Mouse (Mus musculus): ENCODE measurements at regions not wholly inside any gene's neighbourhood (a gene's known extent, or its start where the extent isn't known, plus 50 kb on each side); places are given as distances from the start of the nearest gene placed in this dataset.

DNA sequence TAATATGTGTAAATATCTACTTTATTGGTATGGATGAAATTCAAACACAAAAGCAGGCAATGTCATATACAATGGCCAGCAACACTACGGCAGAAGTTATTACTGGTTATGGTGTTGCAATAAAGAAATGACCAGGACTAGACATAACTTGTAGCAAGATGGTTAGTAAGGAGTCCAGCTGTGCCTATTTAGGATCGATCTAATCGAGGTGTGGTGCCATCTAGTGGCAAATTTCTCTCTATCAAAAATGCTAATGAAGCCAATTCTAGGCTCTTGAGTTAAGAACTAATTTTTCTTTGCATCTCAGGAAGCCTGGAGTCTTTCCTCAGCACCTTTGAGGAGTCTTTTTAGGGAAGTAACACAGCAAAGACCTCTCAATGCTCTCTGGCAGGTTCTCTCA lies 223.2 kb downstream of the Rassf9 start:
- Histone ChIP-seq H3K36me3 (ENCODE audit: insufficient read depth, low read length) (no peaks in the 10 kb centered on the region), H3K27ac (ENCODE audit: low read length) (no peak overlapping the region), H3K4me1 (ENCODE audit: insufficient read depth, low read length) (no peaks in the 10 kb centered on the region), H3K4me3 (ENCODE audit: low read length) (no peak overlapping the region), H3K9me3 (ENCODE audit: low read length) (no peaks in the 10 kb centered on the region), H3K4me2 (replicated peaks; ENCODE audit: low read depth, low read length) (no peak overlapping the region), H3K9ac (replicated peaks; ENCODE audit: low read length) (no peak overlapping the region), H3K27me3 (ENCODE audit: insufficient read depth, low read length) (no peaks in the 10 kb centered on the region)
- ATAC-seq (ENCODE audit: low FRiP score, low TSS enrichment) = no peak
- WGBS = 35% methylated on average over 3 of the region's 3 CpGs

DNA sequence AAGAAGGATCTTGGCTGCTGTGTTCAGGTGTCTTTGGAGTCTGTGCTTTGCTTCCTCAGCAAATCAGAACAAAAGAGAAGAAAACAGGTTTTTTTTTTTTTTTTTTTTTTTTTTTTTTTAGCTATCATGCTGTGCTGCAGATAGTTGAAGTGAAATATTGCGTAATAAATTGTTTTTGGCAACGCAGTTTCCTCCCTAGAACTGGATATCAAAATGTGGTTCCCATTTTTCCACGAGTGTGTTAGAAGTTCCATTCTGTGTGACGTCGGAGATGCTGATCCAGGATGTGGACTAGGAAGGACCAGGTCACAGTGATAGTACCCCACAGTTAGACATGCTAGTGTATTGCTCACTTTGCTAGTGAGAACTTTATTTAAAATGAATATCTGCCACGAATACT lies 220.4 kb downstream of the Rassf9 start:
- WGBS = 57% methylated on average over 6 of the region's 6 CpGs
- no peaks in the 10 kb centered on the region for H3K4me1 ChIP-seq (ENCODE audit: insufficient read depth, low read length)
- ATAC-seq (ENCODE audit: low FRiP score, low TSS enrichment) = no peak

DNA sequence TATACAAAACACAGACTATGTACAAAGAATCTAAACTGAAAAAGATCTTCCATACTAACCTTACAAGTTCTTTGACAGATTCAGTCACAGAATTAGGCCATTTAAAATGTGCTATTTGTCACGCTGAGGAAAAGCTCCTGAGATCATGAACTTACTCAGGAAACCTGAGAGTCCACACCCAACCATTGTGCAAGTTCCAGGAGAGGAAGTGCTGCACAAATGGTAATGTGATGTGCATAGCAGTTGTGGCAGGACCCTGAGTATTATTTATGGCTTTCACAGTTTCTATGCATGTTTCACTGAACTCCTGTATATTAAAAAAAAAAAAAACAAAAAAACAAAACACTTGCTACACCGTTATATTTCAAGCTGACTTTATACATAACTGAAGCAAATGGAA lies 200.2 kb downstream of the Rassf9 start:
- no peaks in the 10 kb centered on the region for H3K27me3 ChIP-seq (ENCODE audit: insufficient read depth, low read length)
- no peak overlapping the region for H3K4me2 ChIP-seq (replicated peaks; ENCODE audit: low read depth, low read length)
- 43% methylated on average over 2 of the region's 2 CpGs for WGBS
- no peaks in the 10 kb centered on the region for H3K9me3 ChIP-seq (ENCODE audit: low read length)
- H3K9ac ChIP-seq (replicated peaks; ENCODE audit: low read length) = no peak overlapping the region
- H3K36me3 ChIP-seq (ENCODE audit: insufficient read depth, low read length) = no peaks in the 10 kb centered on the region
- no peaks in the 10 kb centered on the region for H3K4me1 ChIP-seq (ENCODE audit: insufficient read depth, low read length)
- no peak overlapping the region for H3K27ac ChIP-seq (ENCODE audit: low read length)
- peak; percentile 51; the same call in 1 of the 2 replicates for ATAC-seq (ENCODE audit: low FRiP score, low TSS enrichment)
- no peak overlapping the region for H3K4me3 ChIP-seq (ENCODE audit: low read length)

More for the DNA sequence above, 220.4 kb downstream of the Rassf9 start:
- H3K9ac ChIP-seq (replicated peaks; ENCODE audit: low read length) = no peak overlapping the region
- H3K9me3 ChIP-seq (ENCODE audit: low read length) = no peaks in the 10 kb centered on the region
- H3K4me3 ChIP-seq (ENCODE audit: low read length) = no peak overlapping the region
- H3K27ac ChIP-seq (ENCODE audit: low read length) = no peak overlapping the region
- H3K36me3 ChIP-seq (ENCODE audit: insufficient read depth, low read length) = no peaks in the 10 kb centered on the region
- no peaks in the 10 kb centered on the region for H3K27me3 ChIP-seq (ENCODE audit: insufficient read depth, low read length)
- no peak overlapping the region for H3K4me2 ChIP-seq (replicated peaks; ENCODE audit: low read depth, low read length)

DNA sequence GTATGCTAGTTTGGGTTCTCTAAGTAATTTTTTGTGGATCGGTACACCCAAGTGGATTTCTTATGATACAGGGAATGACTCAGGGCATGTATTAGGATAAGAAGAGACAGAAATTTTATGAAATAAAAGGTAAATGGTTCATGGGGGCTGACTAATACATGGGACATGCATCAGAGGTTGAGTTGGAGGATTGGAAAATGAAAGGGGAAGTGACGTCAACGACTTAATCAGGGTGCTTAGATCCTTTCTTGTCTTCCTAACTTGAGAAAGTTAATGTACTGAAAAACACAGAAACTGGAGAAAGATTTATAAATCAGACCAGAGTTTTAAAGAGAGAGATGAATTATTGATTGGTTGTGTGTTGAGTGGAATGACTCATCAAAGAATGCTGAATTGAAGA lies 193.8 kb downstream of the Rassf9 start:
- Histone ChIP-seq H3K27ac (ENCODE audit: low read length) (no peak overlapping the region), H3K4me3 (ENCODE audit: low read length) (no peak overlapping the region), H3K36me3 (ENCODE audit: insufficient read depth, low read length) (no peaks in the 10 kb centered on the region), H3K9me3 (ENCODE audit: low read length) (no peaks in the 10 kb centered on the region), H3K4me2 (replicated peaks; ENCODE audit: low read depth, low read length) (no peak overlapping the region), H3K4me1 (ENCODE audit: insufficient read depth, low read length) (no peaks in the 10 kb centered on the region), H3K9ac (replicated peaks; ENCODE audit: low read length) (no peak overlapping the region), H3K27me3 (ENCODE audit: insufficient read depth, low read length) (no peaks in the 10 kb centered on the region)
- 82% methylated on average over 3 of the region's 3 CpGs for WGBS
- no peak for ATAC-seq (ENCODE audit: low FRiP score, low TSS enrichment)

DNA sequence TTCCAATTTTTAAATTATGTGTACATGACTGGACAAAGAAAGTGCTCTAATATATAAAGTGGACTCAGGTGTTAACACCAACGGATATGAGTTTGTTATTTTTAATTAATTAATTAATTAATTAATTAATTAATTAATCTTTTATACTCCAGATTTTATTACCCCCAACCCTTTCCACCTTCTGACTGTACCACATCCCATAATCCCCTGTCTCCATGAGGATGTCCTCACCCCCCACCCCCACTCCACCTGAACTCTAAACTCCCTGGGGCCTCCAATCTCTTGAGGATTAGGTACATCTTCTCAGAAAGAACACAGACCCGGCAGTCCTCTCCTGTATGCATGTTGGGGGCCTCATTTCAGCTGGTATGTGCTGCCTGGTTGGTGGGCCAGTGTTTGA lies 182.8 kb downstream of the Rassf9 start:
- Histone ChIP-seq H3K4me2 (replicated peaks; ENCODE audit: low read depth, low read length) (no peak overlapping the region), H3K27me3 (ENCODE audit: insufficient read depth, low read length) (no peaks in the 10 kb centered on the region), H3K36me3 (ENCODE audit: insufficient read depth, low read length) (no peaks in the 10 kb centered on the region), H3K27ac (ENCODE audit: low read length) (no peak overlapping the region), H3K9me3 (ENCODE audit: low read length) (no peaks in the 10 kb centered on the region), H3K9ac (replicated peaks; ENCODE audit: low read length) (no peak overlapping the region), H3K4me1 (ENCODE audit: insufficient read depth, low read length) (no peaks in the 10 kb centered on the region), H3K4me3 (ENCODE audit: low read length) (no peak overlapping the region)
- ATAC-seq (ENCODE audit: low FRiP score, low TSS enrichment) = no peak
- WGBS = 90% methylated on average over 2 of the region's 2 CpGs

DNA sequence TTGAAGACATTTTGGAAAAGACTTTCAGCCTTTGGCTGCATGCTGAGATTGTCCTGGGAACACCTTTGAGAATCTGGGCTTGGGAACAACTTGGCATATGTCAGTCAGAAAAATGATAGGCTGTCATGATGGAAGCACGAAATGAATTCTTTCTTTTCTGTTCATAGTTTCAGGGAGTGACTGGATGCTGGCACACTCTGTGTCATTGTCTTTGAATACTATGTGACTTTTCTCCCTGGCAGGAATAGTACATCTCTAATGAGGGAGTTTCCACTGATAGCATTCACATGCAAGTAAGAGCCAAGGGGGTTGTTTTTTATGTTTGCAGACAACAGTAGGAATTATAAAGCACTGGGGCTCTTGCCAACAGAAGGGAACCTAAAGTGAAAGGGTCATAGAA lies 177.9 kb downstream of the Rassf9 start:
- H3K4me3 ChIP-seq (ENCODE audit: low read length) = no peak overlapping the region
- H3K9ac ChIP-seq (replicated peaks; ENCODE audit: low read length) = no peak overlapping the region
- no peaks in the 10 kb centered on the region for H3K36me3 ChIP-seq (ENCODE audit: insufficient read depth, low read length)
- no peak overlapping the region for H3K27ac ChIP-seq (ENCODE audit: low read length)
- no peaks in the 10 kb centered on the region for H3K9me3 ChIP-seq (ENCODE audit: low read length)
- 65% methylated on average over 1 of the region's 1 CpGs for WGBS
- H3K4me1 ChIP-seq (ENCODE audit: insufficient read depth, low read length) = 0 out of 2 replicates have a peak, but pooled peaks cover 3% of the 10 kb centered on the region
- no peak overlapping the region for H3K4me2 ChIP-seq (replicated peaks; ENCODE audit: low read depth, low read length)
- ATAC-seq (ENCODE audit: low FRiP score, low TSS enrichment) = no peak
- no peaks in the 10 kb centered on the region for H3K27me3 ChIP-seq (ENCODE audit: insufficient read depth, low read length)

DNA sequence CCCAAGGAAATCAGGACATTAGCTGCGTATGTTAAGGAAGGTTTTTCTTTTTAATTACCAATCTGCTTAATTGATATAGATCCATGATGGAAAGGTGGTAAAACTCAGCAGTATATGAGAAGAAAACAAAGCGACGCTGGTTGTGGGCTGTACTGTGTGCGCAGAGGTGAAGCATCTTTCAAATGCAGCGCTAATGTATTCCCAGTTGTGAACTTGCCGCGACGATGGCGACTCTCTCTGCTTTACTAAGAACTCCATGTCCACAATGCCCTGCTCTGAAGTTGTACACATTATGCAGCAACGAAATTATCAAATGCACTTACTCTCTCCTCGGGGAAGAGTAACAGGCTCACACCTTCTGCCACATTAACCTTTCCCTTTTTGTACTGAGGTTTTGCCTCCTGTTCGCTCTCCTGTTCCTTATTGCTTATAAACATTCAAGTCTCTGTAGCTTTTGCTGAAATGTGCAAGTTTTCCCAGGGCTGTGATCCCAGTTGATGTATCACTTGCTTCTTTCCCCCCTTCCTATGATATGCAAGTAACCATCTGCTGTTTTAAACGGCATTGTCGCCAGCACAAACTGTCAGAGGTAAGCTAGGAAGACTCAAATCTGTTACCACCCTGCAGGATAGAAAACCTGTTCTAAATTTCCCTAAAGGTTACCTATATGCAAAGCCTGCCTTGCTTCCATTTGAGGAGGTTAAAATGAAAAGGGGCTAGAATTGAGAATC lies 174.8 kb downstream of the Rassf9 start:
- 76% methylated on average over 14 of the region's 14 CpGs for WGBS
- Histone ChIP-seq H3K36me3 (ENCODE audit: insufficient read depth, low read length) (no peaks in the 10 kb centered on the region), H3K4me3 (ENCODE audit: low read length) (no peak overlapping the region), H3K4me2 (replicated peaks; ENCODE audit: low read depth, low read length) (no peak overlapping the region), H3K27me3 (ENCODE audit: insufficient read depth, low read length) (no peaks in the 10 kb centered on the region), H3K27ac (ENCODE audit: low read length) (no peak overlapping the region), H3K9ac (replicated peaks; ENCODE audit: low read length) (no peak overlapping the region), H3K4me1 (ENCODE audit: insufficient read depth, low read length) (0 out of 2 replicates have a peak, but pooled peaks cover 3% of the 10 kb centered on the region), H3K9me3 (ENCODE audit: low read length) (no peaks in the 10 kb centered on the region)
- ATAC-seq (ENCODE audit: low FRiP score, low TSS enrichment) = no peak

DNA sequence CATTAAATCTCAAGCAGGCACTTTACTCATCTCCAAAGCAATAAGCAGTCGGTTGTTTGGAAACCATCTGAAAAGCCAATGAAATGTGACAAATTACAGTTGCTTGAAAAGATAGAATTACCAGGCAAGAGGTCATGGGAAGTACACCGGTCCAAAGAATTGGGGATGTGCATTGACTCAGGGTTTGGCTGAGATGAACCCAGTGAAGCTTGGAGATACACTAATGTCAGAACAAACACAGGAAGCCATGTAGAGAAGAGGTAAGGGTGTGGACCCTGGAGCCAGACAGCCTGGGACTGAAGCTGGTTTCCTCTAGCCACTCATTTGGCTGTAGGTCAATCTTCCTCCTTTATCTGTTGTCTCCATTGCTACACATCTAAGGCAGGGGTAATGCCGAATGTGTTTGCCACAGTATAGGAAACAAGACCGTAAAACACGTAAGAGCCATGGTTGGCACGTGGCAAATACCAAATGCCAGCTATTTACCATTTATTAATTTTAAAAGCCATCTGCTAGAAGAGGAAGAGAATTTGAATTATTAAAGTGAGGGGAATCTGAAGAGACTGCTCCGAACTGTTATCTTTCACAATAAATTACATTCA lies 173.9 kb downstream of the Rassf9 start:
- H3K9me3 ChIP-seq (ENCODE audit: low read length) = no peaks in the 10 kb centered on the region
- H3K9ac ChIP-seq (replicated peaks; ENCODE audit: low read length) = no peak overlapping the region
- peak; percentile 83 for ATAC-seq (ENCODE audit: low FRiP score, low TSS enrichment)
- no peak overlapping the region for H3K4me3 ChIP-seq (ENCODE audit: low read length)
- no peaks in the 10 kb centered on the region for H3K27me3 ChIP-seq (ENCODE audit: insufficient read depth, low read length)
- no peak overlapping the region for H3K4me2 ChIP-seq (replicated peaks; ENCODE audit: low read depth, low read length)
- 0 out of 2 replicates have a peak, but pooled peaks cover 3% of the 10 kb centered on the region for H3K4me1 ChIP-seq (ENCODE audit: insufficient read depth, low read length)
- H3K27ac ChIP-seq (ENCODE audit: low read length) = no peak overlapping the region
- WGBS = 54% methylated on average over 7 of the region's 7 CpGs
- H3K36me3 ChIP-seq (ENCODE audit: insufficient read depth, low read length) = no peaks in the 10 kb centered on the region

DNA sequence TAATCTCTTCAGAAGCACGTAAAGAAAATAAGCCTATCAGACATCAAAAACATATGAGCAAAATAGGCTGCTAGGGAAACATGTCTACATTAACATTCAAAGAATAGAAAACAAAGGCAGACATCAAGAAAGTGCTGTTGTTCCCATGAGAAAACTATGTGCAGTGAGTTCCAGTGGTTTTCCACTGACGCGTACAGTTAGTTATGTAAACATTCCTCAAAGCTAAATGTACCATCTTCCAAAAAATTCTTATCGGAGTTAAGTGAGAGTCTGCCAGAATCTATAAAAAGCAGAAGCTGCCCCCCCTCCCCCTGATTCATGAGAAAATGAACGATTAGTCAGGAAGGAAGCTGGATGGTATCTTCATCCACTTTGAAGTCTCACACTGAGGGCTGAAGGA lies 155.3 kb downstream of the Rassf9 start:
- H3K27me3 ChIP-seq (ENCODE audit: insufficient read depth, low read length) = no peaks in the 10 kb centered on the region
- H3K4me1 ChIP-seq (ENCODE audit: insufficient read depth, low read length) = no peaks in the 10 kb centered on the region
- no peak overlapping the region for H3K9ac ChIP-seq (replicated peaks; ENCODE audit: low read length)
- 48% methylated on average over 5 of the region's 5 CpGs for WGBS
- H3K27ac ChIP-seq (ENCODE audit: low read length) = no peak overlapping the region
- no peaks in the 10 kb centered on the region for H3K9me3 ChIP-seq (ENCODE audit: low read length)
- no peak overlapping the region for H3K4me3 ChIP-seq (ENCODE audit: low read length)
- no peak for ATAC-seq (ENCODE audit: low FRiP score, low TSS enrichment)
- no peak overlapping the region for H3K4me2 ChIP-seq (replicated peaks; ENCODE audit: low read depth, low read length)
- no peaks in the 10 kb centered on the region for H3K36me3 ChIP-seq (ENCODE audit: insufficient read depth, low read length)

DNA sequence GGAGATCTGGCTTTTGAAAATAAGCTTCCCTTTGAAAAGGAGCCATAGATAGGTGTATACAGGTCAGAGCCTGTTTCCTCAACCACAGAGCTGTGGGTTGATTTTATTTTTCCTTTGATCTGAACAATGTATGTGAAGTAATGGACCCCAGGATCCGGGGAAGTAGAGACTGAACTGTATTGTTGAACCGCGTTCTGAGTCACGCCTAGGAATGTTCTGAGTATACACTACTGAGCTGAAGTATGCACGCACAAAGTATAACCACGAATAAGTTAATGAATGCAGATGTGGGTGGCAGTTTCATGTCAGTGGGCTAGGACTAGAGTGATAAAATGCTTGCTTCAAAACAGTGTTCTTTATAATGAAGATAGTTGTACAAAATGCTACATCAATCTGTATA lies 147.7 kb downstream of the Rassf9 start:
- H3K4me2 ChIP-seq (replicated peaks; ENCODE audit: low read depth, low read length) = no peak overlapping the region
- no peak for ATAC-seq (ENCODE audit: low FRiP score, low TSS enrichment)
- H3K27ac ChIP-seq (ENCODE audit: low read length) = no peak overlapping the region
- no peaks in the 10 kb centered on the region for H3K36me3 ChIP-seq (ENCODE audit: insufficient read depth, low read length)
- no peak overlapping the region for H3K9ac ChIP-seq (replicated peaks; ENCODE audit: low read length)
- 78% methylated on average over 6 of the region's 6 CpGs for WGBS
- no peaks in the 10 kb centered on the region for H3K27me3 ChIP-seq (ENCODE audit: insufficient read depth, low read length)
- H3K4me1 ChIP-seq (ENCODE audit: insufficient read depth, low read length) = no peaks in the 10 kb centered on the region
- H3K4me3 ChIP-seq (ENCODE audit: low read length) = no peak overlapping the region
- no peaks in the 10 kb centered on the region for H3K9me3 ChIP-seq (ENCODE audit: low read length)

Data from kidney, embryonic 16.5 days (tissue).